Mouse (Mus musculus) 3T3-L1 (cell line): ENCODE results near the gene Gtf3c1.

Experiments
- DNase-seq: peaks from one replicate; pipeline ENCODE4 v3.0.0-alpha.2; 2015; ENCODE audit warnings: low read depth, low spot score

The Gtf3c1 gene

DNA sequence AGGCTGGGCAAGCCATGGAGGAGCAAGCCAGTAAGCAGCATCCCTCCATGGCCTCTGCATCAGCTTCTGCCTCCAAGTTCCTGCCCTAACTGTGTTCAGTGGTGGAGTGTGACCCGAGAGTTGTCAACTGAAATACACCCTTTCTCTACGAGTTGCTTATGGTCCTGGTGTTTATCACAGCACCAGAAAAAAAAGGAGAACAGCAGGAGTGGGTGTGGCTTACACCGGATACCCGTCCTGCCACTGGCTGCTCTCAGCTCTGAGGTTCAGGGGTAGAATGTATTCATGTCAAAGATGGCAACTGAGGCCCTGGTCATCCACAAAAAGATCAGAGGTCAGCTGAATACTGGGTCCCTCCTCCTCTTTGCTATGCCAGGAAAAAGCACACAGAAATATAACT lies 87.5 kb downstream of the Gtf3c1 start:
- DNase-seq, result no peak

GRCm38 (mm10) chr7:125618016-125618415 lies 89.6 kb downstream of the Gtf3c1 start:
- DNase-seq, result no peak

DNA sequence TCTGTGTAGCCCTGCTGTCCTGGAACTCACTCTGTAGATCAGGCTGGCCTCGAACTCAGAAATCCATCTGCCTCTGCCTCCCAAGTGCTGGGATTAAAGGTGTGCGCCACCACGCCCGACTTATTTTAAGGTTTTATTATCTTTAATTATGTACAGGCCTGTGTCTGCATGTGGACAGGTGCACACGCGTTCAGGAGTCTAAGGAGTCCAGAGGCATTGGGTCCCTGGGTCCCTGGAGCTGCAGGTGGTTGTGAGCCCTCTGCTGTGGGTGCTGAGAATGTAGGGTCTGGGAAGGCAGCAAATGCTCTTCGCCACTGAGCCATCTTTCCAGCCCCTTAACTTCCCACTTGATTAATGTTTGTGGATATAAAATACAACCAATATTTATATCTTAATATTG lies 92.1 kb downstream of the Gtf3c1 start:
- no peak for DNase-seq

GRCm38 (mm10) chr7:125613579-125613978 lies 94.0 kb downstream of the Gtf3c1 start:
- no peak for DNase-seq

GRCm38 (mm10) chr7:125608183-125608688 lies 99.3 kb downstream of the Gtf3c1 start:
- no peak for DNase-seq

GRCm38 (mm10) chr7:125607384-125608182 lies 100.0 kb downstream of the Gtf3c1 start:
- no peak for DNase-seq

DNA sequence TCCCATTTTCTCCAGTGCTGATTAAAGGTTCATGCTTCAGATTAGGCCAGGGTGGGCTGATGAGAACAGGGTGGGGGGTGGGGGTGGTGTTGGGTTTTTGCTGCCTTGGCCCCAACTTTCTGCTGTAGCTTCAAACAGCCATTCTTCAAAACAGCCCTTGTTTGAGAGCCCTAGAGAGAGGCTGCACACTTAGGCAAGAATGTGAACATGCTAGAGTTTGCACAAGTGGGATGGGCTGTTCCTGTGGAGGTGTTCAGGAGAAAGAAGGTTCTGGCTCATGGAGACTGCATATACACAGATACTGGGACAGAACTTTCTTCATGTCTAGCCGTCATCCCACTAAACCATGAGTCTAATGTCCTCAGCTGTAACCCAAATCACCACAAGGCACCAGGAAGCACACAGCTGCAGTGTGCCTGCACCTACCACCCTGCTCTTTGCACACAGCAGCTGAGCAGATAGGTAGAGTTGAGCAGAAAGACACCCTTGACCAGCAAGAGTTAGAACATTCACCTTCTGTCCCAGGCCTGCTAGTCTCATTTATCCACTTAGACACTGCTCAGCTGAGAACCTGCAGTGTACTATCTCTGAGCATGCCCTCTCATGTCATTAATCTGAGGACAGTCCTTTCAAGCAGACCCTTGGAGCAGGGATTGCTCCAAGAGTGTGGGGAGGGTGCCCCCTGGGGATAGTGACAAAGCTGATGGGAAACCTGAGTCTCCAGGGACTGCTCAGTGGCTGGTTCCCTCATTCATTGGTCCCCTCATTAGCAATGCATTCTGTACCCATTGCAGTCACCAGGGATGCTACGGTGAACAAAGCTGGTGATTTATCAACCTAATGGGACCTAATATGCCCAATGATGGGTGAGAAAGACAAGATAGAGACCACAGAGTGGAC lies 101.1 kb downstream of the Gtf3c1 start:
- no peak for DNase-seq

DNA sequence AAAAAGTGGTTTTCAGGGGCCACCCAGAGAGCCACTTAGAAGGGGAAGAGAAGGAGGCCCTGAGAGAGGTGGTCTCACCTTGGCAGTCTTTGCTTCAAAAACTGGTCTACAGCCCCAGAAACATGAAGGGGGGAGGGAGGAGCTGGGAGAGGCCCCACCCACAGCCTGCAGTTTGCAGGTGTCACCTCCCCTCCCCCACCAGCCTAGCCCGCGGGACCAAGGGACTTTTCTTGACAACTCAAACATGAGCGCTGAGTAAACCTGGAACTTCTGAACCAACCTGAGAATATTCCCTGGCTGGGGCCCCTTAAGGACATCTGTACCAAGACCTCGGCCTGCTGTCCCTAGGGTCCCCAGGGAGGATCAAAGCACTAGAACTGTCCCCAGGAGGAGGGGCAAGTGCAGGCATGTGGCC lies 101.8 kb downstream of the Gtf3c1 start:
- DNase-seq, result no peak

DNA sequence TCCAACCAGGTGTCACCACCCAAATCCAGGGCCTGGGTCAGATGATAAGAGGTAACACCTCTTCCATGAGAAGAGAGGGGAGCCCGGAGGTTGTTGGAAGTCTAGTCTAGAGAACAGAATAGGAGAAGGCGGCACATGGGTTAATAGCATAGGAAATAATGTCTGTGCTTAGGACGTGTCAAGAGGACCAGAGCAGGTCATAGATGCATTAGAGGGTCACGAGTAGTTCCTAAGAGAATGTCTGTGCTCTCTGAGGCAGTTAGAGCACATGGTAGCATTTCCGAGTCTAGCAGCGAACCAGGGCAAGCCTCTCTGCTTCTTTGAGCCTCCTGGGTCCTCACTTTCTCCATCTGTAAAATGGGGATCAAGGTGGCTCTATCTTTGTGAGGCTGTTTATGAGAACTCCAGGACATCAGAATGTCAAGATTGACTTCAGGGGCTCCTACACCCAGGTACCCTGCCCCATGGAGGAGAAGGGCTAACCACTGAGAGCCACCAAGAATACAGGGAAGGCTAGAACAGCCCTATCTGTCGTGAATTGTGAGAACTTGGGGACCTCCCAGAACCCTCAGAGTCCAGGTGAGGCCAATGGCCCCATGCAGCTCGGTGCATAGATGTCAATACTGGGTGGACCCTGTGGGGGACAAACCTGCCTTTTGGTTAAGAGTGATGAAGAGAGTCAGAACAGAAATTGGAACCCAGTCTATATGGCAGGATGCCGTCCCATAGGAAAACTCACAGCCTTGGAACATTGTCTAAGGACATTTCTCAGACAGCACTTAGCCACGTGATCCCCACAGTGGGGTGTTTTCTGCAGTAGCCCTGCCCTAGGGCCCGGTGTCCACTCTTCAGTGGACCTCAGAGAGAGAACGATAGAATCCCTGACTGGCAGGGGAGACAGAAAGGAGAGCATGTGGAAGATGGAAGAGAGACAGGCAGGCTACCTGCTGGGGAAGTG lies 102.9 kb downstream of the Gtf3c1 start:
- no peak for DNase-seq

DNA sequence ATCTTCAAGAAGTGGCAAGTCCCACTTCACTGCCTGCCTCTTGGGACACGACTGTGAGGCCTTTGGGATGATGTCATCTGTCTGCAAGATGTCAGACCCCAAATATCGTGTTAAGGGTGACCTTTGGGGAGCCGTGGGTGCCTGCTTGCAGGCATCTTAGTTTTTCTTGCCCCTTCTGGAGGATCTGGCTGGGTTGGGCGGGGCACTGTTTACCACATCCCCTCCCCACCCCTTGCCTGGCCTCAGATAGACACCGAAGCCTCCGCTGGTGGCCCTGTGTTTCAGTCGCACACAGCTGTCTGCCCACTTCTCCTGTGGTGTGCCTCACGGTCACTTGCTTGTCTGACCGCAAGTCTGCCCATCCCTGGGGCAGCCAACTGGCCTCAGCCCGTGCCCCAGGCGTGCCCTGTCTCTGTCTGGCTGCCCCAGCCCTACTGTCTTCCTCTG lies 104.4 kb downstream of the Gtf3c1 start, which contains the start of gene Il21r:
Gene Il21r (plus strand): TSS at position 245 of the 447 bp plus-strand sequence.
- DNase-seq, result no peak

GRCm38 (mm10) chr7:125601821-125602448 lies 105.6 kb downstream of the Gtf3c1 start:
- no peak for DNase-seq

DNA sequence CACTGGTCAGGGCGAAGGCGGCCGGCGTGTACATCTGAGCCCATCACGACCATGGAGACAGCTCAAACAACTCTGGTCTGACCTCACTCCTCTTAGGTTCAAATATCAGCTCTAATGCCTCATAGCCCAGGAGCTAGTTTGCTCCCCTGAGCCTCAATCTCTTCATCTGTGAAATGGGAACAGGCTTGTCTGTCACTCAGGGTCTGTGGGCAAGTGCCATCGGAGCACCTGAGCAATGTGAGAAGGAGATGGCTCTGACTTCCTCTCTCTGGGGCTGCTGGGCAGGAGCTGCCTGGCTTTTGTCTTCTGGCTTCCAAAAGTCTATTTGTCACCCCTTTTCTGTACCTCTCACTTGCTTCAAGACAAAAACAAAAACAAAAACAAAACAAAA lies 106.3 kb downstream of the Gtf3c1 start:
- DNase-seq, result no peak

- DNase-seq, result no peak
Observed at GRCm38 (mm10) chr7:125600612-125601279, 106.8 kb downstream of the Gtf3c1 start.

DNA sequence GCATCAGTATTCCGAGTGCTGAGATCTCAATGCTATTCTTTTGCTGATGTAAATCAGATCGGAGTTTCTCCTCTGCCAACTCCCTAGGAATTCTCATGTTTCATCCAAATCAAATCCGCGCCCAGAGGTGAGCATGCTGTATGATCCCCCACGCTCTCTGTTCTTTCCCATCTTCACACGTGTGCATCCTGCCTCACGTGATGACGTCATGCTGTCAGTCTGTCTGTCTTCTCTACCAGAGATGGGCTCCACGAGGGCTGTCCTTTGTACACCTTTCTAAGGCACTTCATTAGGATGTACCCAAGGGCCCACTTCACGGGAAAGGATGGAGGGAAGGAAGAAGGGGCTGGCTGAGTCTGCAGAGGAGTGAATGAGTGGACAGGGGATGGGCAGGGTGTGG lies 107.4 kb downstream of the Gtf3c1 start:
- no peak for DNase-seq

DNA sequence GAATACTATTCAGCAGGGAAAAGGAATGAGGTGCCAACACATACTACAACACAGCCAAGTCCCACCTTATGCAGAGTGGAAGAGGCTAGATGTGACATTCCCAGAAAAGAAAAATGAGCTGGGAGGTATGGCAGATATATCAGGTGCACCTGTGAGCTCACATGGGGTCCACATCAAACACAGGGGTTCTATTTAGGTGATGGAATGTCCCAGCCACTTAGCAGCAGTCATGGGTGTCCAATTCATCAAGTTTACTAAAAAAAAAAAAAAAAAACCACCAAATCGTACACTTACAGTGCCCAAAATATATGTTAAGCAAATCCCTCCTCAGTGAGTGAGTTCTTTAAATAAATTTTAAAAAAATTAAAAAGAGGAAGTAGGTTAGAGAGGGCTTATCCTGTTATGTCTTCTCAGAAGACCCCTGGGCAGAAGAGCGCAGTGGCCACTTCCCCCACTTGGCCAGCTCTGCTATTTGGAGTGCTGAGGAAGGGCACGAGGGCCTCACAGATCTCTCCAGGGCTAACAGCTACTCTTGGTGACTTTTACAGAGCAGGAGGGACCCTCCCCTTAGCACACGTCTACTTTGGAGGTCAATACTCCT lies 108.1 kb downstream of the Gtf3c1 start:
- DNase-seq, result no peak

- no peak for DNase-seq
Observed at GRCm38 (mm10) chr7:125597516-125598347, 109.8 kb downstream of the Gtf3c1 start.

DNA sequence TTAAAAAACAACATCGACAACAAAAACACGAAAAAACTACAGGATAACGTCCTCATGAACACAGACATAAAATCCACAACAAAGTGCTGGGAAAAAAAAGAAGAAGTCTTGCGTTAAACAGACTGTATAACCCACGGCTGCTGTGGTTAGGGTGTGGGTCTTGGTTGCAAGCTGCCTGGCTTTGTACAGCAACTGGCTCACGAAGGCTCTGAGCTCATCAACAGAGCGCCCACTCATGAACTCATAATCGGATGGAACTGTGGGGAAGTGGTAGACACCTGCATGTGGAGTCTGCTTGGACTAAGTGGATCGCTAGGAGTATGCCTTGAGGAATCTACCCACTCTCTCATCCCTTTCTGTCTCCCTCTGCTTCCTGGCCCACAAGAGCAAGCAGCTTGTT lies 110.5 kb downstream of the Gtf3c1 start:
- no peak for DNase-seq

DNA sequence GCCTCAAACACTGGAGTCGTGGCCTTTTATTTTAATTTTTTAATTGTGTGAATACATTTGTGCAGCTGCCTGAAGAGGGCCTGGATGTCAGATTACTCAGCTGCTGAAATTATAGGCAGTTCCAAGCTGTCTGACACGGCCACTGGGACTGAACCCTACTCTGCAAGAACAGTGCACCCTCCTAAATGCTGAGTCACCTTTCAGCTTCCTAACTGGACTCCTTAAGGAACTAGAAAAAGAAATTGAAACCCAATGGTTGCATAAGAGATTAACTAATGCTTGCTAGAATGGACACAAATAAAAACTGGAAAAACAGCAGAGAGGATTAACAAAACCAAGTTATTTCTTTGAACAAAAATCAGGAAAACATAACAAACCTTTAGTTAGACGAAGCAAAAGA lies 111.2 kb downstream of the Gtf3c1 start:
- peak; percentile 46 for DNase-seq

GRCm38 (mm10) chr7:125593831-125594230 lies 113.7 kb downstream of the Gtf3c1 start:
- DNase-seq, result no peak
